Mouse (Mus musculus) stomach, postnatal 0 days (tissue): Measurements from ENCODE around the gene Tyro3. TPM values are rescaled to one million over a fixed set of nuclear protein-coding genes. Genes with fewer than 3 reads are reported as not detected.

ENCODE experiments used
- ATAC-seq: fragments of 200-750 bp; cut with Nextera tagmentation; 2 replicates; pipeline ENCODE4 v1.8.0; 2017; ENCODE audit not compliant: low FRiP score, low TSS enrichment
- DNase-seq: peaks from one replicate; pipeline ENCODE4 v3.0.0-alpha.2; 2016; ENCODE audit warnings: low spot score
- H3K27ac ChIP-seq: fragments of 300-500 bp; sonication (generic); replicated peaks from 2 replicates; pipeline ENCODE4 v1.5.1; 2014; ENCODE audit warnings: mild to moderate bottlenecking, control low read depth
- H3K27me3 ChIP-seq: fragments of 300-500 bp; sonication (generic); 2 replicates; pipeline ENCODE4 v1.6.1; 2014; ENCODE audit warnings: low read length; ENCODE audit not compliant: control insufficient read depth, insufficient read depth
- H3K36me3 ChIP-seq: fragments of 300-500 bp; sonication (generic); 2 replicates; pipeline ENCODE4 v1.6.1; 2014; ENCODE audit warnings: low read length, mixed read lengths; ENCODE audit not compliant: control insufficient read depth, insufficient read depth
- H3K4me1 ChIP-seq: fragments of 300-500 bp; sonication (generic); replicated peaks from 2 replicates; pipeline ENCODE4 v1.6.1; 2014; ENCODE audit warnings: antibody characterized with exemption; ENCODE audit not compliant: control insufficient read depth, insufficient read depth
- H3K4me2 ChIP-seq: fragments of 300-500 bp; sonication (generic); replicated peaks from 2 replicates; pipeline ENCODE4 v1.6.1; 2014; ENCODE audit warnings: low read depth, mild to moderate bottlenecking, control low read depth, moderate library complexity
- H3K4me3 ChIP-seq: fragments of 300-500 bp; sonication (generic); 2 replicates; pipeline ENCODE4 v1.5.1; 2014; ENCODE audit warnings: low read depth, low read length, control low read depth
- H3K9ac ChIP-seq: fragments of 300-500 bp; sonication (generic); 2 replicates; pipeline ENCODE4 v1.6.1; 2014; ENCODE audit warnings: mild to moderate bottlenecking, low read length, control low read depth, mixed read lengths
- H3K9me3 ChIP-seq: fragments of 300-500 bp; sonication (generic); 2 replicates; pipeline ENCODE4 v1.6.1; 2016; ENCODE audit warnings: low read length; ENCODE audit not compliant: control insufficient read depth
- CTCF ChIP-seq: IDR thresholded peaks from 2 replicates; pipeline ENCODE4 v1.5.1; 2016; ENCODE audit warnings: antibody characterized with exemption, low read depth, mild to moderate bottlenecking, moderate library complexity
- EP300 ChIP-seq: optimal IDR thresholded peaks from 2 replicates; pipeline ENCODE3; 2016; ENCODE audit warnings: antibody characterized with exemption
- WGBS: fragments of 180-500 bp; shearing (Covaris S2); extraction: QIAGEN DNeasy Blood & Tissue Kit; methylation state at CpG from one replicate; pipeline ENCODE4 v1.1.7; 2014; 5-methylcytosine and 5-hydroxymethylcytosine counted together
- polyA plus RNA-seq: library from polyadenylated mRNA; unstranded; fragments of >200 nt; fragmentation: Nextera tagmentation; extraction: Ambion mirVana; gene quantifications from 2 replicates; pipeline ENCODE4 v1.2.1, GENCODE M21; 2015

The Tyro3 gene
- polyA plus RNA-seq, 1 experiment from 2014 or later: 20.6 TPM

- no peaks in the 10 kb centered on the region for H3K9me3 ChIP-seq
- H3K36me3 ChIP-seq: no peaks in the 10 kb centered on the region
- ATAC-seq (no peak), DNase-seq (no peak)
- H3K4me2 ChIP-seq: no peak overlapping the region
- 71% methylated on average over 6 of the region's 6 CpGs for WGBS
- no peak overlapping the region for H3K4me3 ChIP-seq
- no peaks in the 10 kb centered on the region for H3K27me3 ChIP-seq
- no peak overlapping the region for H3K27ac ChIP-seq
- no peak overlapping the region for H3K9ac ChIP-seq
- TF ChIP-seq EP300 (no peak), CTCF (no peak)
- H3K4me1 ChIP-seq: no peaks in the 10 kb centered on the region
Measured at GRCm38 (mm10) chr2:119855310-119855850, 57.8 kb downstream of the Tyro3 start.

DNA sequence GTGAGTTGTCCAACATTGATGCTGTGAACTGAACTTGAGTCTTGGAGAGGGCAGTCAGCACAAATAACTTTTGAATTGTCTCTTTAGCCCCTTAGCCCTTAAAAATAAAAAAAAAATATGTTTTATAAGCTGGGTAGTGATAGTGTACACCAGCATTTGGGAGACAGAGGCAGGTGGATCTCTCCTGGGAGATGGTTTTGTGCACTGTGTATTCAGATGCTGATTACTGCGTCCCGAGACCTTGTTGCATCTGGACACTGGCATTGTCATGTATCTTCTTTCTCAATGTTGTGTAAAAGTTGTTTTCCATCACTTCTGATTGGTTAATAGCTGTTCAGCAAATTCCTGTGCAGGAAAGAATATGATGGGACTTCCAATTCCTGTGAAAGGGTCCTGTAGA, 59.8 kb downstream of the Tyro3 start:
- 91% methylated on average over 2 of the region's 2 CpGs for WGBS
- no peaks in the 10 kb centered on the region for H3K36me3 ChIP-seq
- no peak for ATAC-seq
- TF ChIP-seq EP300 (no peak), CTCF (no peak)
- H3K27ac ChIP-seq: no peak overlapping the region
- H3K9ac ChIP-seq: no peak overlapping the region
- H3K4me1 ChIP-seq: no peaks in the 10 kb centered on the region
- no peak overlapping the region for H3K4me3 ChIP-seq
- H3K4me2 ChIP-seq: no peak overlapping the region
- no peaks in the 10 kb centered on the region for H3K9me3 ChIP-seq
- H3K27me3 ChIP-seq: no peaks in the 10 kb centered on the region
- no peak for DNase-seq

- Histone ChIP-seq H3K4me1 (no peaks in the 10 kb centered on the region), H3K4me2 (no peak overlapping the region), H3K9me3 (no peaks in the 10 kb centered on the region), H3K36me3 (no peaks in the 10 kb centered on the region), H3K4me3 (no peak overlapping the region), H3K27ac (no peak overlapping the region), H3K9ac (no peak overlapping the region), H3K27me3 (no peaks in the 10 kb centered on the region)
- no peak for TF ChIP-seq EP300
- TF ChIP-seq CTCF: no peak
- DNase-seq (no peak), ATAC-seq (no peak)
- 60% methylated on average over 4 of the region's 4 CpGs for WGBS
Measured at GRCm38 (mm10) chr2:119864484-119864883, 67.0 kb downstream of the Tyro3 start.

Other genes starting within 250 kb of the Tyro3 start
- 17.6 and 23.7 TPM in 2 replicates for gene Nusap1, start 179.4 kb upstream of the Tyro3 start, polyA plus RNA-seq
- gene Oip5, start 179.3 kb upstream of the Tyro3 start, polyA plus RNA-seq: 8.5 and 9.3 TPM in 2 replicates
- gene Ndufaf1, start 134.9 kb upstream of the Tyro3 start, polyA plus RNA-seq: 28.0 and 28.6 TPM in 2 replicates
- gene Rtf1, start 122.7 kb upstream of the Tyro3 start, polyA plus RNA-seq: 27.4 and 33.2 TPM in 2 replicates
- gene Itpka, start 55.4 kb upstream of the Tyro3 start, polyA plus RNA-seq: 9.8 and 12.1 TPM in 2 replicates
- gene Ltk, start 37.3 kb upstream of the Tyro3 start, polyA plus RNA-seq: 2.2 and 2.3 TPM in 2 replicates
- 10.1 and 10.4 TPM in 2 replicates for gene Rpap1, start 10.2 kb upstream of the Tyro3 start, polyA plus RNA-seq
- 9.4 TPM in 2 replicates for gene Mga, start 99.5 kb downstream of the Tyro3 start, polyA plus RNA-seq
- gene Mapkbp1, start 175.0 kb downstream of the Tyro3 start, polyA plus RNA-seq: 1.1 and 1.3 TPM in 2 replicates
- 11.3 and 12.7 TPM in 2 replicates for gene Jmjd7, start 229.8 kb downstream of the Tyro3 start, polyA plus RNA-seq
- gene Gm28042, start 229.8 kb downstream of the Tyro3 start, polyA plus RNA-seq: 4.3 and 5.6 TPM in 2 replicates
- gene Pla2g4b, start 235.7 kb downstream of the Tyro3 start, polyA plus RNA-seq: 8.0 and 8.7 TPM in 2 replicates